Mouse (Mus musculus) hindbrain, embryonic 11.5 days (tissue): ENCODE measurements around the gene Fam83d. TPM values are rescaled to one million over a fixed set of nuclear protein-coding genes. Genes with fewer than 3 reads are reported as not detected.

Experiments
- ATAC-seq: fragments of 200-750 bp; cut with Nextera tagmentation; 2 replicates; pipeline ENCODE4 v1.8.0; 2017; ENCODE audit warnings: mild to moderate bottlenecking, moderate TSS enrichment, moderate library complexity; ENCODE audit not compliant: low FRiP score
- DNase-seq: peaks from one replicate; pipeline ENCODE4 v3.0.0-alpha.2; 2015; ENCODE audit warnings: low spot score
- H3K27ac ChIP-seq: fragments of 300-500 bp; sonication (generic); 2 replicates; pipeline ENCODE4 v1.5.1; 2014; ENCODE audit warnings: mild to moderate bottlenecking, low read depth, low read length
- H3K27me3 ChIP-seq: fragments of 300-500 bp; sonication (generic); 2 replicates; pipeline ENCODE4 v1.6.1; 2014; ENCODE audit warnings: mild to moderate bottlenecking, low read length, moderate library complexity, mixed read lengths; ENCODE audit not compliant: control insufficient read depth, insufficient read depth
- H3K36me3 ChIP-seq: fragments of 300-500 bp; sonication (generic); 2 replicates; pipeline ENCODE4 v1.6.1; 2014; ENCODE audit warnings: mild to moderate bottlenecking, low read length, moderate library complexity, mixed read lengths; ENCODE audit not compliant: control insufficient read depth, insufficient read depth
- H3K4me1 ChIP-seq: fragments of 300-500 bp; sonication (generic); replicated peaks from 2 replicates; pipeline ENCODE4 v1.6.1; 2014; ENCODE audit warnings: low read length, mixed read lengths; ENCODE audit not compliant: control insufficient read depth, insufficient read depth
- H3K4me2 ChIP-seq: fragments of 300-500 bp; sonication (generic); replicated peaks from 2 replicates; pipeline ENCODE4 v1.6.1; 2014; ENCODE audit warnings: mild to moderate bottlenecking, low read depth, low read length
- H3K4me3 ChIP-seq: fragments of 300-500 bp; sonication (generic); 2 replicates; pipeline ENCODE4 v1.5.1; 2014; ENCODE audit warnings: low read depth, low read length
- H3K9ac ChIP-seq: fragments of 300-500 bp; sonication (generic); 2 replicates; pipeline ENCODE4 v1.6.1; 2014; ENCODE audit warnings: low read depth, low read length
- H3K9me3 ChIP-seq: fragments of 300-500 bp; sonication (generic); 2 replicates; pipeline ENCODE4 v1.6.1; 2016; ENCODE audit warnings: low read length; ENCODE audit not compliant: control insufficient read depth
- WGBS: fragments of 180-500 bp; shearing (Covaris S2); extraction: QIAGEN DNeasy Blood & Tissue Kit; methylation state at CpG from one replicate; pipeline ENCODE4 v1.1.7; 2014; 5-methylcytosine and 5-hydroxymethylcytosine counted together
- polyA plus RNA-seq: library from polyadenylated mRNA; unstranded; fragments of >200 nt; fragmentation: Nextera tagmentation; extraction: Ambion mirVana; gene quantifications from 2 replicates; pipeline ENCODE4 v1.2.1, GENCODE M21; 2014

Fam83d gene
- polyA plus RNA-seq, 1 experiment from 2014 or later: 37.8 TPM

DNA sequence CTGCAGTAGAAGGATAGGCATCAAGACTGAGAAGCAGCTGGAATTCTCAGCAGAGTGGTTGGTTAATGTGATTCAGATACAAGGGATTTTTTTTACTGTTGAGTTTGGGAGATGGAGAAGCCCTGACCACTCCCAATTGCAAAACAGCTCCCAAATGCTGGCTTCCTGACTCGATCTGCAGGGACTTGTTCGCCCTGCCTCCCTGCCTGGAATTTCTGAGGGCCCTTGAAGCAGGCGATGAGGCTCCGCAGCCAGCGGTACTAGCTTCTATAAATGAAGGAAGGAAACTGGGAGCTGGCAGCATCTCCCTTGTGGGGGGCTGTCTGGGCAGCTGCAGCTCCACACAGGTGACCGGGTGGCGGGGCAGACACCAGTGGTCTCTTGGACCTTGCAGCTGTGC lies 10.5 kb downstream of the Fam83d start:
- H3K9ac ChIP-seq: no peak overlapping the region
- H3K27me3 ChIP-seq: no peaks in the 10 kb centered on the region
- ATAC-seq: no peak
- H3K4me3 ChIP-seq: no peak overlapping the region
- H3K36me3 ChIP-seq: peaks cover 4% of the 10 kb centered on the region; the same call in 1 of the 2 replicates
- 90% methylated on average over 7 of the region's 7 CpGs for WGBS
- H3K4me2 ChIP-seq: no peak overlapping the region
- no peaks in the 10 kb centered on the region; the same call in 1 of the 2 replicates for H3K4me1 ChIP-seq
- H3K27ac ChIP-seq: no peak overlapping the region
- no peak for DNase-seq
- no peaks in the 10 kb centered on the region for H3K9me3 ChIP-seq

GRCm38 (mm10) chr2:158781126-158781525 lies 13.2 kb downstream of the Fam83d start:
- no peaks in the 10 kb centered on the region for H3K27me3 ChIP-seq
- H3K4me1 ChIP-seq: no peaks in the 10 kb centered on the region; the same call in 1 of the 2 replicates
- no peak overlapping the region for H3K4me2 ChIP-seq
- H3K9ac ChIP-seq: no peak overlapping the region
- no peak overlapping the region for H3K4me3 ChIP-seq
- no peak overlapping the region for H3K27ac ChIP-seq
- H3K36me3 ChIP-seq: peaks cover 6% of the 10 kb centered on the region; the same call in 1 of the 2 replicates
- ATAC-seq (no peak), DNase-seq (no peak)
- 94% methylated on average over 7 of the region's 7 CpGs for WGBS
- H3K9me3 ChIP-seq: no peaks in the 10 kb centered on the region

GRCm38 (mm10) chr2:158786927-158787795 lies 19.3 kb downstream of the Fam83d start:
- Histone ChIP-seq H3K4me3 (no peak overlapping the region), H3K36me3 (0 out of 2 replicates have a peak, but pooled peaks cover 2% of the 10 kb centered on the region), H3K9me3 (no peaks in the 10 kb centered on the region), H3K4me2 (no peak overlapping the region), H3K4me1 (no peaks in the 10 kb centered on the region), H3K27ac (no peak overlapping the region), H3K9ac (no peak overlapping the region), H3K27me3 (no peaks in the 10 kb centered on the region)
- DNase-seq (no peak), ATAC-seq (no peak)
- 90% methylated on average over 14 of the region's 14 CpGs for WGBS

DNA sequence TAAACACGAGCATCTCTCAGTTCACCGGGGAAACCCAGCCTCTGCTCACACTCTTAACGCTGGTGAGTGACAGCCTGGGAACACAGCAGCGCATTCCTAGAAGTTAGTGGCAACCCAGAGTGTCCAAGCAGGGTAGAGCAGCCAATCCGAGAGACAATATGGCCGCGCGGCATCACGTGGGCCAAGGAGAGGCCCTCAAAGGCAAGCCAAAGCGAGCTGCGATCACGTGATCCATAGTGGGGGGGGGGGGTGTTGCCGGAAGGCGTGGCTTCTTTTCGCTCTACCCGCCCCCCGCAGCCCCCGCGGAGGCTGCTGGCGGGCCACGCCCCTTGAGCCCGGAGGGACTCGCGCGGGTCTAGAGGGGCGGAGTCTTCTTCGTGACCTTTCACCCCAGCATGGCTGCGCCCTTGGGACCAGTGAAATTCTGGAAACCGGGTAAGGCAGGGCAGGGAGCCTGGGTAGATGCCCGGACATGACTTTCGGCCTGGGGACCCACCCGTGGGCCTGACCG lies 26.7 kb downstream of the Fam83d start, which contains the start of gene Dhx35:
Dhx35 (plus strand) TSS at position 314 of the 511 bp plus-strand sequence.
- Histone ChIP-seq H3K27me3 (no peaks in the 10 kb centered on the region), H3K4me3 (peak within 1 kb of the TSS; percentile 84), H3K9me3 (no peaks in the 10 kb centered on the region), H3K36me3 (no peaks in the 10 kb centered on the region), H3K4me2 (peak within 1 kb of the TSS; percentile 62), H3K4me1 (no peaks in the 10 kb centered on the region), H3K9ac (peak within 1 kb of the TSS; percentile 90), H3K27ac (peak within 1 kb of the TSS; percentile 80)
- ATAC-seq (peak; percentile 99), DNase-seq (peak; percentile 98)
- 0% methylated on average over 33 of the region's 33 CpGs for WGBS

DNA sequence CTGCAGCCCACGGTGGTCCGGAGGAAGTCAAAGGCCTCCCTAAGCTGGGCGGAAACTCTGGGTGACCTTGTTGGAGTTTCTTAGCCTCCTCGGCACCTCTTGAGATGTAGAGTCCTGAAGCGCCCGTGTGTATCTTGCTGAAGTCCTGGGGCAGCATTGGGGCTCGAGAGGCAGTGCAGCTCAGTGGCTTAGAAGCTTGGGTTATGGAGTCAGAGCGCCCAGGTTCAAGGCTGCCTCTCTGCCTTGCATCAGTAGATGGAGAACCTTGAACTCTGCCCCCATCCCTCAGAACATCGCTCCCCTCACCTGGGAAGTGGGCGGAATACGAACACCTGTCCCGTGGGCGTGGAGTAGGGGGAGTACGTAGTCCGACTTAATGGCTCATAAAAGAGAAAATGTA lies 27.1 kb downstream of the Fam83d start:
- H3K4me1 ChIP-seq: no peaks in the 10 kb centered on the region
- peak overlapping the region; percentile 90 for H3K9ac ChIP-seq
- no peaks in the 10 kb centered on the region for H3K27me3 ChIP-seq
- H3K27ac ChIP-seq: peak overlapping the region; percentile 54
- peak overlapping the region; percentile 84 for H3K4me3 ChIP-seq
- DNase-seq (no peak), ATAC-seq (no peak; the same call in 1 of the 2 replicates)
- H3K4me2 ChIP-seq: peak overlapping the region; percentile 61
- H3K36me3 ChIP-seq: no peaks in the 10 kb centered on the region
- H3K9me3 ChIP-seq: no peaks in the 10 kb centered on the region
- WGBS: 12% methylated on average over 15 of the region's 15 CpGs

GRCm38 (mm10) chr2:158795875-158796274 lies 28.0 kb downstream of the Fam83d start:
- H3K4me1 ChIP-seq: no peaks in the 10 kb centered on the region
- DNase-seq: no peak
- H3K27ac ChIP-seq: no peak overlapping the region
- no peak overlapping the region for H3K9ac ChIP-seq
- no peak overlapping the region for H3K4me3 ChIP-seq
- no peaks in the 10 kb centered on the region for H3K27me3 ChIP-seq
- no peaks in the 10 kb centered on the region for H3K9me3 ChIP-seq
- H3K4me2 ChIP-seq: no peak overlapping the region
- no peaks in the 10 kb centered on the region for H3K36me3 ChIP-seq
- 87% methylated on average over 2 of the region's 2 CpGs for WGBS
- no peak for ATAC-seq

DNA sequence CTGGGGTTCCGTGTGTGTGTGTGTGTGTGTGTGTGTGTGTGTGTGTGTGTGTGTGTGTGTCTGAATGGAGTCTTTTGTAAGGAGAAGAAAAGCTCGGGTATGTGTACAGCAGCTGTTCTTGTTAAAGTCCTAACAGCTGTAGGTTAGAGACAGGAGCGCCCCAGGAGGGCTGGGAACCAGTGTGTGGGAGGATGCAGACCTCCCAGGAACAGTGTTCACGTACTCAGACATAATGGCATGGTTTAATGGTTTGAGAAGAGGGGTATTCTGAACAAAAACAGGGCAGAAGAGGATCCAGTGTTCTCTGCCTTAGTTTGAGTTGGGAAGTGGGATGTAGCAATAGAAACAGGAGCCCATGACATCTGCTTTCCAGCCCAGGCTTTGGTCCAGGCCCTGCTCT lies 31.4 kb downstream of the Fam83d start:
- WGBS: 57% methylated on average over 4 of the region's 4 CpGs
- H3K36me3 ChIP-seq: peaks cover 2% of the 10 kb centered on the region; the same call in 1 of the 2 replicates
- no peaks in the 10 kb centered on the region for H3K9me3 ChIP-seq
- no peak overlapping the region for H3K4me2 ChIP-seq
- H3K27ac ChIP-seq: no peak overlapping the region
- no peak for ATAC-seq
- H3K4me3 ChIP-seq: no peak overlapping the region
- DNase-seq: no peak
- H3K9ac ChIP-seq: no peak overlapping the region
- no peaks in the 10 kb centered on the region for H3K27me3 ChIP-seq
- H3K4me1 ChIP-seq: no peaks in the 10 kb centered on the region

DNA sequence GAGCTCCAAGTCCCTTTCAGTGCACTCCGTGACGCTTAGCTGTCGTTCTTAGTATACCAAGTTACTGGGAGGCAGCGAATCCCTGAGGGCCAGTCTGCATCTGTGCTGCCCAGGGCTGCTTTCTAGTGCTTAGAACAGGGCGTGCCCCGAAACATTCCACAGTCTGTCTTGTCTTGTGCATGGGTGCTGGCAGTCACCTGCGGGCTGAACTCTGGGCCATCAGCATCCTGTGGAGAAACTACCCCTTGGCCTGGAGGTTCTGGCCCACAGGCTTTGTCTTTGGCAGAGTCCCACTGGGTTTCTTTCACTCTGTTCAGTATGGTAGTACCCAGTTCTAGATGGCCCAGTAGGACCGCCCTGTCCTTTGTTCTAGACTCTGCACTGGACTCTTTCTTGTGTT lies 32.9 kb downstream of the Fam83d start:
- H3K4me3 ChIP-seq: no peak overlapping the region
- no peaks in the 10 kb centered on the region for H3K4me1 ChIP-seq
- H3K9me3 ChIP-seq: no peaks in the 10 kb centered on the region
- peaks cover 2% of the 10 kb centered on the region; the same call in 1 of the 2 replicates for H3K36me3 ChIP-seq
- H3K4me2 ChIP-seq: no peak overlapping the region
- no peak overlapping the region for H3K9ac ChIP-seq
- 94% methylated on average over 8 of the region's 8 CpGs for WGBS
- no peak for ATAC-seq
- no peak for DNase-seq
- H3K27ac ChIP-seq: no peak overlapping the region
- no peaks in the 10 kb centered on the region for H3K27me3 ChIP-seq
